16 mouse cellular contexts compared by ENCODE assay signal in the genomic region with DNA sequence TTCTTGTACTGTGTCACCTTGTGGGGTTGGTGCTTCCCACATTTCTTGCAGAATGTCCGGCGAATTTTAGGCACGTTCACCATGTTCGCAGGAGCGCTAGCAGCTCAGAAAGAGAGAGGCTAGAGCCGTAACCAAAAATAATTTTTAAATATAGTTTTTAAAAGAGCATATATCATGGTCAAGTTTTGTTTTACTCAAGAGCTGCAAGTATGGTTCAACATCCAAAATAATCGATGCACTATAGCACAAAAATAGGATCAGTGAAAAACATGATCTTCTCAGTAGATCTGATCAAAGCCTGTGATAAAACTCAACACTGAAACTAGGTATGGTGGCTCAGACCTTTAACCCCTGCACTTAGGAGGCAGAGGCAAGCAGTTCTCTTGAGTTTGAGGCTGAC. TPM values are rescaled to one million over a fixed set of nuclear protein-coding genes. Genes with fewer than 3 reads are reported as not detected.
"Had no signal": no experiment of that assay in that cellular context is flagged by ENCODE, and none has a peak within 500 bp of the region (broad histone marks: within the 10 kb centered on the region; RNA-seq: fewer than 3 reads in every experiment).

A gene (minus strand): TSS at position 101 of the 400 bp plus-strand sequence.

- H3K4me2 ChIP-seq: limb, embryonic 15.5 days; liver, embryonic 12.5 days; lung, embryonic 14.5 days; midbrain, embryonic 12.5 days; neural tube, embryonic 15.5 days had no signal

- H3K9ac ChIP-seq: limb, embryonic 15.5 days; liver, embryonic 12.5 days; lung, embryonic 14.5 days; midbrain, embryonic 12.5 days; neural tube, embryonic 15.5 days had no signal

- H3K27me3 ChIP-seq: limb, embryonic 15.5 days; liver, embryonic 12.5 days; midbrain, embryonic 12.5 days; neural tube, embryonic 15.5 days had no signal

- H3K4me1 ChIP-seq: limb, embryonic 15.5 days; liver, embryonic 12.5 days; midbrain, embryonic 12.5 days; neural tube, embryonic 15.5 days had no signal

- H3K9me3 ChIP-seq: limb, embryonic 15.5 days; liver, embryonic 12.5 days; midbrain, embryonic 12.5 days; neural tube, embryonic 15.5 days had no signal

- H3K27ac ChIP-seq: kidney, postnatal 0 days; limb, embryonic 15.5 days; liver, embryonic 12.5 days; midbrain, embryonic 12.5 days; neural tube, embryonic 15.5 days had no signal

- H3K4me3 ChIP-seq: limb, embryonic 15.5 days; liver, embryonic 12.5 days; midbrain, embryonic 12.5 days; neural tube, embryonic 15.5 days had no signal

- H3K36me3 ChIP-seq: limb, embryonic 15.5 days; liver, embryonic 12.5 days; midbrain, embryonic 12.5 days; neural tube, embryonic 15.5 days had no signal

- ATAC-seq: liver, embryonic 12.5 days had no signal

- DNase-seq: kidney, adult 8-10 months; kidney, postnatal 36 days; lung, embryonic 14.5 days; lung, postnatal 10 days; lung, postnatal 4 days; right cerebral cortex, adult 18-20 months; right cerebral cortex, postnatal 25 days; thymus, postnatal 36 days had no signal

RNA-seq across cellular contexts. Expression of the gene that starts here (rescaled TPM):
- total RNA-seq: left cerebral cortex, adult 18-20 months; midbrain, postnatal 0 days had no signal
- polyA plus RNA-seq: midbrain, embryonic 12.5 days; neural tube, embryonic 15.5 days; small intestine, adult 2 months had no signal
